Comparison of ENCODE assay signal across 7 mouse cellular contexts in the genomic region with DNA sequence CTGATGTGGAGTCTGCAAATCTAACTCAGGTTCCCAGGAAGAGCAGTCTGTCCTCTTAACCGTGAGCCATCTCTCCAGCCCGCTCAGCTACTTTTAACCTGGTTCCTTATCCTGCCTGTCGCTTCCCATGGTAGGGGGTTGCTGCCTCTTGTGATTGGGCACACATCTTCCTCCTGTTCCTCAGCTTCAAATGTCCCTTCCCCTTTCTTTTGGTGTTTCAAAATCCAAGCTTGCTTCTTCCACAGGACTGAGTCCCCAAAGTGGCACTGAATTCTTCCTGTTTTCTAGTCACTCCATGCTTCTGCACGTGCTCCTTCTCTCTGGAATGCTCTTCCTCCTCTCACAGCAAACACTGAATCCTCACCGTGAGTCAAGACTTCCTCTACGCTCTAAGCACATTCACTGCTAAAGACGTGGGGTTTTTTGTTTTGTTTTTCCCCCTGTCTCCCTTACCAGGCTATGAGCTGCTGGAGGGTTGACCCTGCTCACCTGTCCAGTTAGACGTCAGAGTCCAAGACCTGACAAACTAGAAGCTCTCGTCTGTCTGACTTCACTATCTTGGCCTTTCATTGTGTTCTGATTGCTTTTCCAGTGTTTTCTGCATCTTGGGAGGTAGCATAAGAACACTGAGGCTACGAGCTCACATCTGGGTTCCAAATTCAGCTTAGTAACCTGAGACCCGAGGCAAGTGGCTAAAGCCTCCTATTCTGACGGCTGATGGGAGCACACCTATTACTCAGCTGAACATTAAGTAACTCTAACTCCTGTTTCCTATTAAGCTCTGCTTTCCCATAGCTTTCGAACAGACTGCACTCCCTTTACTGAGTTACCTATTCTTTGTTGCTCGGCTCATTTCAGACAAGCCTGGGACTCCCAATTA. TPM values are rescaled to one million over a fixed set of nuclear protein-coding genes. Genes with fewer than 3 reads are reported as not detected.
DNase-seq lines count a peak whose midpoint lies in the region; ATAC-seq lines count a peak whose summit lies in the region.

No protein-coding gene starts in this region.

- H3K27ac ChIP-seq in lung, embryonic 16.5 days (ENCODE audit: low read length) = peak overlapping the region; percentile 96
- no peak overlapping the region for H3K27ac ChIP-seq in forebrain, embryonic 12.5 days
- H3K27ac ChIP-seq in limb, embryonic 12.5 days = peak overlapping the region; percentile 97
- H3K27ac ChIP-seq in stomach, embryonic 14.5 days (ENCODE audit: low read length) = peak overlapping the region; percentile 71; the same call in 1 of the 2 replicates

- no peaks in the 10 kb centered on the region for H3K27me3 ChIP-seq in lung, embryonic 16.5 days (ENCODE audit: control insufficient read depth, insufficient read depth, low read depth, low read length)
- no peaks in the 10 kb centered on the region for H3K27me3 ChIP-seq in forebrain, embryonic 12.5 days
- no peaks in the 10 kb centered on the region for H3K27me3 ChIP-seq in limb, embryonic 12.5 days
- no peaks in the 10 kb centered on the region for H3K27me3 ChIP-seq in stomach, embryonic 14.5 days (ENCODE audit: control insufficient read depth, insufficient read depth, low read length)

- WGBS in lung, embryonic 16.5 days = 51% methylated on average over 14 of the region's 14 CpGs
- 74% methylated on average over 14 of the region's 14 CpGs for WGBS in forebrain, embryonic 12.5 days
- 51% methylated on average over 14 of the region's 14 CpGs for WGBS in limb, embryonic 12.5 days
- WGBS in stomach, embryonic 14.5 days = 61% methylated on average over 14 of the region's 14 CpGs

- peaks cover 16% of the 10 kb centered on the region for H3K4me1 ChIP-seq in lung, embryonic 16.5 days (replicated peaks; ENCODE audit: control insufficient read depth, insufficient read depth, low read length)
- H3K4me1 ChIP-seq in forebrain, embryonic 12.5 days = peaks cover 28% of the 10 kb centered on the region
- peaks cover 26% of the 10 kb centered on the region for H3K4me1 ChIP-seq in limb, embryonic 12.5 days (replicated peaks)
- peaks cover 19% of the 10 kb centered on the region for H3K4me1 ChIP-seq in stomach, embryonic 14.5 days (ENCODE audit: control insufficient read depth, insufficient read depth, low read length)

- peak overlapping the region; percentile 87 for H3K4me2 ChIP-seq in lung, embryonic 16.5 days (ENCODE audit: low read depth, low read length)
- H3K4me2 ChIP-seq in forebrain, embryonic 12.5 days = peak overlapping the region; percentile 78
- peak overlapping the region; percentile 67 for H3K4me2 ChIP-seq in limb, embryonic 12.5 days
- H3K4me2 ChIP-seq in stomach, embryonic 14.5 days (replicated peaks; ENCODE audit: low read depth, low read length) = peak overlapping the region; percentile 60

- ATAC-seq in lung, embryonic 16.5 days (ENCODE audit: low read depth) = no peak
- ATAC-seq in forebrain, embryonic 12.5 days (ENCODE audit: low FRiP score) = no peak
- no peak for ATAC-seq in limb, embryonic 12.5 days (ENCODE audit: insufficient number of reproducible peaks, insufficient read depth, low FRiP score, low TSS enrichment, low read depth)
- no peak for ATAC-seq in stomach, embryonic 14.5 days (ENCODE audit: insufficient number of reproducible peaks, insufficient read depth, low FRiP score, low read depth)

- H3K9me3 ChIP-seq in lung, embryonic 16.5 days (ENCODE audit: control insufficient read depth, low read length) = no peaks in the 10 kb centered on the region
- no peaks in the 10 kb centered on the region for H3K9me3 ChIP-seq in forebrain, embryonic 12.5 days
- no peaks in the 10 kb centered on the region for H3K9me3 ChIP-seq in limb, embryonic 12.5 days
- no peaks in the 10 kb centered on the region for H3K9me3 ChIP-seq in stomach, embryonic 14.5 days (ENCODE audit: control insufficient read depth, low read depth, low read length)

- H3K4me3 ChIP-seq in lung, embryonic 16.5 days (ENCODE audit: low read length) = peak overlapping the region; percentile 69
- H3K4me3 ChIP-seq in forebrain, embryonic 12.5 days (replicated peaks) = peak overlapping the region; percentile 64
- H3K4me3 ChIP-seq in limb, embryonic 12.5 days (replicated peaks) = peak overlapping the region; percentile 52
- H3K4me3 ChIP-seq in stomach, embryonic 14.5 days (ENCODE audit: low read depth, low read length) = peak overlapping the region; percentile 64

- H3K9ac ChIP-seq in lung, embryonic 16.5 days (ENCODE audit: low read length) = peak overlapping the region; percentile 74
- peak overlapping the region; percentile 59; the same call in 1 of the 2 replicates for H3K9ac ChIP-seq in forebrain, embryonic 12.5 days
- peak overlapping the region; percentile 58 for H3K9ac ChIP-seq in limb, embryonic 12.5 days (replicated peaks)
- peak overlapping the region; percentile 37 for H3K9ac ChIP-seq in stomach, embryonic 14.5 days (replicated peaks; ENCODE audit: low read depth, low read length)

- DNase-seq in lung, postnatal 10 days = no peak
- DNase-seq in embryo, embryonic 10 days (ENCODE audit: low spot score) = no peak
- no peak for DNase-seq in kidney, postnatal 25 days

- peaks cover 26% of the 10 kb centered on the region for H3K36me3 ChIP-seq in lung, embryonic 16.5 days (ENCODE audit: control insufficient read depth, insufficient read depth, low read length)
- peaks cover 41% of the 10 kb centered on the region for H3K36me3 ChIP-seq in forebrain, embryonic 12.5 days (replicated peaks)
- peaks cover 64% of the 10 kb centered on the region for H3K36me3 ChIP-seq in limb, embryonic 12.5 days
- H3K36me3 ChIP-seq in stomach, embryonic 14.5 days (ENCODE audit: control insufficient read depth, insufficient read depth, low read length) = peaks cover 33% of the 10 kb centered on the region

RNA-seq across cellular contexts. Expression of a gene that starts 1.7 kb away (rescaled TPM):
- polyA plus RNA-seq in lung, embryonic 16.5 days (2015; fragmentation: Nextera tagmentation; extraction: Ambion mirVana) = 159 and 172 TPM in 2 replicates
- 144 and 149 TPM in 2 replicates for polyA plus RNA-seq in forebrain, embryonic 12.5 days (2016; fragmentation: Nextera tagmentation; extraction: Ambion mirVana)
- 151 TPM in 2 replicates for polyA plus RNA-seq in limb, embryonic 12.5 days (2016; fragmentation: Nextera tagmentation; extraction: Ambion mirVana)
- polyA plus RNA-seq in stomach, embryonic 14.5 days (2014; fragmentation: Nextera tagmentation; extraction: Ambion mirVana) = 147 and 170 TPM in 2 replicates

RNA-seq across cellular contexts. Expression of a gene that starts 10.5 kb away (rescaled TPM):
- 37.9 and 56.8 TPM in 2 replicates for polyA plus RNA-seq in lung, embryonic 16.5 days (2015; fragmentation: Nextera tagmentation; extraction: Ambion mirVana)
- polyA plus RNA-seq in forebrain, embryonic 12.5 days (2016; fragmentation: Nextera tagmentation; extraction: Ambion mirVana) = 9.0 and 9.7 TPM in 2 replicates
- 34.2 and 38.2 TPM in 2 replicates for polyA plus RNA-seq in limb, embryonic 12.5 days (2016; fragmentation: Nextera tagmentation; extraction: Ambion mirVana)
- polyA plus RNA-seq in stomach, embryonic 14.5 days (2014; fragmentation: Nextera tagmentation; extraction: Ambion mirVana) = 12.3 and 14.5 TPM in 2 replicates

RNA-seq across cellular contexts. Expression of a gene that starts 13.1 kb away (rescaled TPM):
- polyA plus RNA-seq in lung, embryonic 16.5 days (2015; fragmentation: Nextera tagmentation; extraction: Ambion mirVana) = 1,825 and 2,189 TPM in 2 replicates
- polyA plus RNA-seq in forebrain, embryonic 12.5 days (2016; fragmentation: Nextera tagmentation; extraction: Ambion mirVana) = 1,070 and 1,131 TPM in 2 replicates
- polyA plus RNA-seq in limb, embryonic 12.5 days (2016; fragmentation: Nextera tagmentation; extraction: Ambion mirVana) = 1,494 and 1,514 TPM in 2 replicates
- polyA plus RNA-seq in stomach, embryonic 14.5 days (2014; fragmentation: Nextera tagmentation; extraction: Ambion mirVana) = 2,006 and 2,065 TPM in 2 replicates

RNA-seq across cellular contexts. Expression of a gene that starts 20.2 kb away (rescaled TPM):
- polyA plus RNA-seq in lung, embryonic 16.5 days (2015; fragmentation: Nextera tagmentation; extraction: Ambion mirVana) = 156 and 171 TPM in 2 replicates
- polyA plus RNA-seq in forebrain, embryonic 12.5 days (2016; fragmentation: Nextera tagmentation; extraction: Ambion mirVana) = 139 and 141 TPM in 2 replicates
- 161 and 163 TPM in 2 replicates for polyA plus RNA-seq in limb, embryonic 12.5 days (2016; fragmentation: Nextera tagmentation; extraction: Ambion mirVana)
- 151 and 157 TPM in 2 replicates for polyA plus RNA-seq in stomach, embryonic 14.5 days (2014; fragmentation: Nextera tagmentation; extraction: Ambion mirVana)

RNA-seq across cellular contexts. Expression of a gene that starts 20.4 kb away (rescaled TPM):
- 14.8 and 15.6 TPM in 2 replicates for polyA plus RNA-seq in lung, embryonic 16.5 days (2015; fragmentation: Nextera tagmentation; extraction: Ambion mirVana)
- polyA plus RNA-seq in forebrain, embryonic 12.5 days (2016; fragmentation: Nextera tagmentation; extraction: Ambion mirVana) = 12.6 and 13.9 TPM in 2 replicates
- 9.9 and 12.8 TPM in 2 replicates for polyA plus RNA-seq in limb, embryonic 12.5 days (2016; fragmentation: Nextera tagmentation; extraction: Ambion mirVana)
- polyA plus RNA-seq in stomach, embryonic 14.5 days (2014; fragmentation: Nextera tagmentation; extraction: Ambion mirVana) = 16.1 and 19.2 TPM in 2 replicates
